Mouse (Mus musculus): Measurements from ENCODE around the gene A930033H14Rik.

- TF ChIP-seq POLR2A (IDR thresholded peaks at IDR 0.05; ENCODE audit: insufficient read length, low read depth) (no peak), E2F4 (IDR thresholded peaks at IDR 0.05; ENCODE audit: insufficient read depth) (no peak), MYOD1 (IDR thresholded peaks at IDR 0.05; ENCODE audit: control insufficient read depth in 1 of 3, insufficient read length in 2 of 3, low read depth in 2 of 3) (no peak), MAX (IDR thresholded peaks at IDR 0.05; ENCODE audit: low read depth) (no peak)
Observed at GRCm38 (mm10) chr10:69258588-69258987, 45.7 kb upstream of the A930033H14Rik start.

All from myocyte (in vitro differentiated cells).